Mouse (Mus musculus) thymus, postnatal 4 days (tissue): ENCODE results near the gene Gm20869.
"Not testable (repeated sequence)": the region's sequence is repeated elsewhere in the genome, so short reads cannot be mapped to it uniquely, and the experiment has no call there.

Experiments
- DNase-seq: peaks from one replicate; pipeline ENCODE4 v3.0.0; 2021

The Gm20869 gene

DNA sequence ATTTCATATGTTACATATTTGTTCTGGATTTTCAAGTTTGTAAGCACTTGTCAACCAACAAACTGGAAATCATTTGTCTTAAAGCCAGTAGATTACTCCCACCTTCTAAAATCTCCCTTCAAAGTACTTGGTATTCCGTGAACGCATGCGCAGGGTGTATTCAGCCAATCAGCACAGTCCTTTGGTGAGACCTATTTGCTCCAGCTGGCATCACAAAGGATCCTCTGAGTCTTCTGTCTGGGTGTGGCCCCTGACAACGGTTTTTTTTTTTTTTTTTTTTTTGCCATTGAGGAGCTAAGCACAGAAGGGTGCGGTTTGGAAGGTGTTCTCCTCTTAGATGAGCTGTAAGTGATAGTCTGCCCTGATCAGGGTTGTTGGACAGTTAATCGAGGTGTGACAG, at the start of gene Gm20869:
Gene Gm20869 (plus strand): TSS at position 301 of the 400 bp plus-strand sequence.
- DNase-seq, result not testable (repeated sequence)
